Mouse (Mus musculus) heart, embryonic 12.5 days (tissue): ENCODE measurements around the gene Rara. TPM values are rescaled to one million over a fixed set of nuclear protein-coding genes. Genes with fewer than 3 reads are reported as not detected.
A peak's percentile ranks its signal among the peaks of the same experiment; 100 is the strongest.

ENCODE experiments used
- ATAC-seq: fragments of 200-750 bp; cut with Nextera tagmentation; 2 replicates; pipeline ENCODE4 v1.8.0; 2017; ENCODE audit warnings: moderate TSS enrichment, moderate library complexity; ENCODE audit not compliant: insufficient number of reproducible peaks, low FRiP score
- H3K27ac ChIP-seq: fragments of 300-500 bp; sonication (generic); 2 replicates; pipeline ENCODE4 v1.5.1; 2016; ENCODE audit warnings: mild to moderate bottlenecking, moderate library complexity; ENCODE audit not compliant: poor library complexity, severe bottlenecking
- H3K27me3 ChIP-seq: fragments of 300-500 bp; sonication (generic); replicated peaks from 2 replicates; pipeline ENCODE4 v1.6.1; 2016; ENCODE audit warnings: mild to moderate bottlenecking, moderate library complexity
- H3K36me3 ChIP-seq: fragments of 300-500 bp; sonication (generic); 2 replicates; pipeline ENCODE4 v1.6.1; 2016; ENCODE audit warnings: mild to moderate bottlenecking, moderate library complexity
- H3K4me1 ChIP-seq: fragments of 300-500 bp; sonication (generic); replicated peaks from 2 replicates; pipeline ENCODE4 v1.6.1; 2016; ENCODE audit warnings: mild to moderate bottlenecking
- H3K4me2 ChIP-seq: fragments of 300-500 bp; sonication (generic); 2 replicates; pipeline ENCODE4 v1.6.1; 2016; ENCODE audit warnings: mild to moderate bottlenecking, moderate library complexity
- H3K4me3 ChIP-seq: fragments of 300-500 bp; sonication (generic); 2 replicates; pipeline ENCODE4 v1.5.1; 2016; ENCODE audit warnings: mild to moderate bottlenecking
- H3K9ac ChIP-seq: fragments of 300-500 bp; sonication (generic); 2 replicates; pipeline ENCODE4 v1.6.1; 2016; ENCODE audit warnings: mild to moderate bottlenecking, moderate library complexity
- H3K9me3 ChIP-seq: fragments of 300-500 bp; sonication (generic); replicated peaks from 2 replicates; pipeline ENCODE4 v1.6.1; 2016; ENCODE audit warnings: mild to moderate bottlenecking, moderate library complexity
- WGBS: fragments of 180-500 bp; shearing (Covaris S2); methylation state at CpG from one replicate; pipeline ENCODE4 v1.1.7; 2016; 5-methylcytosine and 5-hydroxymethylcytosine counted together
- polyA plus RNA-seq: library from polyadenylated mRNA; unstranded; fragments of >200 nt; fragmentation: Nextera tagmentation; extraction: Ambion mirVana; gene quantifications from 2 replicates; pipeline ENCODE4 v1.2.1, GENCODE M21; 2016

Gene Rara
- 33.8 and 35.1 TPM in 2 replicates for polyA plus RNA-seq

- peak within 1 kb of the TSS; percentile 87 for H3K4me2 ChIP-seq
- WGBS = 6% methylated on average over 21 of the region's 21 CpGs
- H3K36me3 ChIP-seq = no peaks in the 10 kb centered on the region
- no peak for ATAC-seq
- peak within 1 kb of the TSS; percentile 74 for H3K4me3 ChIP-seq
- peak within 1 kb of the TSS; percentile 91 for H3K9ac ChIP-seq
- H3K9me3 ChIP-seq = no peaks in the 10 kb centered on the region
- H3K27me3 ChIP-seq = no peaks in the 10 kb centered on the region
- H3K4me1 ChIP-seq = peaks cover 91% of the 10 kb centered on the region
- peak within 1 kb of the TSS; percentile 99 for H3K27ac ChIP-seq
Observed at GRCm38 (mm10) chr11:98927438-98928076, at the start of gene Rara. Gene Rara (plus strand): TSS chr11:98927818.

DNA sequence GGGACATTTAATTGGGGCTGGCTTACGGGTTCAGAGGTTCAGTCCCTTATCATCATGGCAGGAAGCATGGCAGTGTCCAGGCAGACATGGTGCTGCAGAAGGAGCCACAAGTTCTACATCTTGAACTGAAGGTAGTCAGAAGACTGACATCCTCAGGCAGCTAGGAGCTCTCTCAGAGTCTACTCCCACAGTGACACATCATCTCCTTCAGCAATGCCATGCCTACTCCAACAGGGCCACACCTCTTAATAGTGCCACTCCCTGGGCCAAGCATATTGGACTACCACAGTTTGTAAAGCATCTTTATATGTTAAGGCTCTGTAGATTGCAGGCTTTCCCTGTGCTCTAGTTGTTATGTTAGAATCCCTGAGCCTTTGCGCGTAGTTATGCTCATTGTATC, 39.9 kb upstream of the Rara start:
- H3K4me3 ChIP-seq = no peak overlapping the region
- peaks cover 73% of the 10 kb centered on the region for H3K36me3 ChIP-seq
- H3K27ac ChIP-seq = no peak overlapping the region
- no peak overlapping the region for H3K4me2 ChIP-seq
- no peak for ATAC-seq
- WGBS = 90% methylated on average over 3 of the region's 3 CpGs
- H3K9me3 ChIP-seq = no peaks in the 10 kb centered on the region
- H3K4me1 ChIP-seq = peaks cover 9% of the 10 kb centered on the region
- H3K9ac ChIP-seq = no peak overlapping the region
- no peaks in the 10 kb centered on the region for H3K27me3 ChIP-seq

DNA sequence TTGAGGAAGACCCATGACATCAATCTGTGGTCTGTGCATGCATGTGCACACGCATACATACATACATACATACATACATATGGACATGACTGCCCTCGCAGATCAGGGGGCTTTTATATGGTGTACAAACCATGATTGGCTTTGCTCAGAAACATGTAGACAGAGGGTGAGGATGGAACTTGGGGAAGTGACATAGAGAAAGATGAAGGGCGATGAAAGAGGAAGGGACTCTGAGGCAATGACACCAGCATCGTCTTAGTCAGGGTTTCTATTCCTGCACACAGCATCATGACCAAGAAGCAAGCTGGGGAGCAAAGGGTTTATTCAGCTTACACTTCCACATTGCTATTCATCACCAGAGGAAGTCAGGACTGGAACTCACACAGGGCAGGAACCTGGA, 38.5 kb upstream of the Rara start:
- WGBS = 93% methylated on average over 4 of the region's 4 CpGs
- H3K9me3 ChIP-seq = no peaks in the 10 kb centered on the region; the same call in 1 of the 2 replicates
- ATAC-seq = no peak

DNA sequence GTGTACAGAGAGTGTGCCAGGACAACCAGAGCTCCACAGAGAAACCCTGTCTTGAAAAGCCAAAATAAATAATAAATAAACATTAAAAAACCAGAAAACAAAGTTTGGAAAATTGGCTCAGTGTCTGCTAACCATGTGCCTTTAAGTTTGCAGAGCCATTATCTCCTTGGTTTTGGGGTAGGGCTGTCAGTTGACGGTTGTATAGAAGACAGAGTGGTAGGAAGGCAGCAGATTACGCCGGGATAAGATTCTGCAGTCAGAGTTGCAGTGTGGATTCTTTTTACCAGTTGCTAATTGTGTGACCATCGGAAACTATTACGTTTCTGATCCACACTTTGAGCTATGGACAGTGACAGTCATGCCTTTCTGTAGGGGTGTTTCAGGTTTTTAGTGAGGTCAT, 37.6 kb upstream of the Rara start:
- Histone ChIP-seq H3K4me3 (no peak overlapping the region), H3K27me3 (no peaks in the 10 kb centered on the region), H3K9ac (no peak overlapping the region), H3K9me3 (no peaks in the 10 kb centered on the region; the same call in 1 of the 2 replicates), H3K4me1 (peaks cover 9% of the 10 kb centered on the region), H3K36me3 (peaks cover 87% of the 10 kb centered on the region), H3K4me2 (no peak overlapping the region), H3K27ac (no peak overlapping the region)
- WGBS = 73% methylated on average over 5 of the region's 5 CpGs
- no peak for ATAC-seq

More for the DNA sequence above, 38.5 kb upstream of the Rara start:
- H3K27me3 ChIP-seq = no peaks in the 10 kb centered on the region
- H3K4me3 ChIP-seq = no peak overlapping the region
- no peak overlapping the region for H3K9ac ChIP-seq
- H3K27ac ChIP-seq = no peak overlapping the region
- H3K4me2 ChIP-seq = no peak overlapping the region
- H3K4me1 ChIP-seq = peaks cover 9% of the 10 kb centered on the region
- peaks cover 87% of the 10 kb centered on the region for H3K36me3 ChIP-seq

DNA sequence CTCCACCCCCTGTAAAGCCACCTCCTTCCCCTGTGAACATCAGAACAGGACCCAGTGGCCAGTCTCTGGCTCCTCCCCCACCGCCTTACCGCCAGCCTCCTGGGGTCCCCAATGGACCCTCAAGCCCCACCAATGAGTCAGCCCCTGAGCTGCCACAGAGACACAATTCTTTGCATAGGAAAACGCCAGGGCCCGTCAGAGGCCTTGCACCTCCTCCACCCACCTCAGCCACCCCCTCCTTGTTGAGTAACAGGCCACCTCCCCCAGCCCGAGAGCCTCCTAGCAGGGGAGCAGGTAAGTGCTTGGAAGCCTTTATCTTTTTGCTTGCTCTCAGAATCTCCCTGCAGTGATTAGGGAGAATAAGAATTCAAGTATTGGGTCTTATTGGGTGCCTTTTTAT, 35.2 kb upstream of the Rara start:
- WGBS = 63% methylated on average over 5 of the region's 5 CpGs
- Histone ChIP-seq H3K4me3 (no peak overlapping the region; the same call in 1 of the 2 replicates), H3K4me2 (no peak overlapping the region), H3K36me3 (peaks cover 89% of the 10 kb centered on the region), H3K9me3 (no peaks in the 10 kb centered on the region; the same call in 1 of the 2 replicates), H3K9ac (no peak overlapping the region), H3K27ac (no peak overlapping the region), H3K4me1 (peaks cover 9% of the 10 kb centered on the region), H3K27me3 (no peaks in the 10 kb centered on the region)
- ATAC-seq = no peak

DNA sequence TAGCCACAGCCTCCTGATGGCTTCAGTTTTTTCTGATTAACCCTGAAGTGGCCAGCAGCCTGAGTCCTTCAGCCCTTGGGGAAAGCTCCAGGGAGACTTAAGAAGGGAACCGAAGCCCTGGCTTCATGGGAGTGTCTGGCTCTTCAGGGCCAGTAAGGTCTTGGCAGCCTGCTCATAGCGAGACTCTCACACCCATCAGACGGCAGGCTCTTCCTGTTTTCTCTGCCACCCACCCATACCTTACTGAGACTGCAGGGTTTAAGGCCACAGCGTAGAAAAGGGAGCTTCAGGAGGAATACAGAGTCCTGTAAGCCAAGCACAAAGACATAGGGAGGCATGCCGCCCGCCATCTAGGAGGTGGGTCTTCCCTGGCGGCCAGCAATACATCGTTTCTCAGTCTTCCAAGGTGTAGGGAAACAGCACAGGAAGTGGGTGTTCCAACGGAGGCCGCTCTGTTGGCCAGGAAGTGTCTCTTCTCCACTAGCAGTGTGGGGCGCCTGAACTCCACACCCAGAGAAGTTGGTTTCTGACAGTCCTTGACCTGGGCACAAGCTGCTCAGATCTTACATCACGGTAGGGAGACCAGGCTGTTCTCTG, 27.0 kb upstream of the Rara start:
- Histone ChIP-seq H3K27ac (0 out of 2 replicates have a peak overlapping the region, but pooled peaks have one; percentile 13), H3K27me3 (no peaks in the 10 kb centered on the region), H3K36me3 (peaks cover 57% of the 10 kb centered on the region), H3K4me1 (peaks cover 51% of the 10 kb centered on the region), H3K9me3 (no peaks in the 10 kb centered on the region), H3K9ac (0 out of 2 replicates have a peak overlapping the region, but pooled peaks have one; percentile 7), H3K4me3 (no peak overlapping the region), H3K4me2 (no peak overlapping the region; the same call in 1 of the 2 replicates)
- WGBS = 69% methylated on average over 12 of the region's 12 CpGs
- ATAC-seq = no peak

DNA sequence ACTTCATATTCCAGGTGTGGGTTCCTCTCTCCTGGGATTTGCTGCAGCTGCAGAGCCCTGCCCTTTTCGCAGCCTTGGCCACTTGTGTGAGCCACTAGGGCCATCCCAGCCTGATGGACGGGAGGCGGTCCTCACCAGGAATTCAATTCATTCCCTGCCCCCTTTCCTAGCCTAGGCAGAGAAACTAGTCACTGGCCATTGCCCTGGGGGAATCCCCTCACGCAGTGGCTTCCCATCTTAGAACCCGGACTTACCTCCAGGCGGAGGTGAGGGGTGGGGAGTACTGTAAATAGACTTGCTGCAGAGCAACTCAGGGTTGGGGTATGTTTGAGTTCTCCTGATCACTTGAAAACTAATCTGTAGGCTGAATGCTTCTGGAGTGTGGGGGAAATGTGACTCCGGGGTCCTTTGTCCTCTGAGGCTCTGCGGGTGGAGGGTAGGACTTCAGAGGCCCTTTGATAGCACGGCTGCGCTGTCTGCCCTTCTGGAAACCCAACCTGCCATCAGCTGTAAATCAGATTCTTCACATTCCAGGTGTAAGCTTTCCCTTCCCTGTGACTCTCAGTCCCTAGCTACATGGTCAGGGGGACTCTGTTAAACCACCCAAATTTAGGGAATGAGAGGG, 24.9 kb upstream of the Rara start:
- peaks cover 55% of the 10 kb centered on the region for H3K4me1 ChIP-seq
- peak overlapping the region; percentile 28 for H3K9ac ChIP-seq
- WGBS = 12% methylated on average over 10 of the region's 10 CpGs
- H3K36me3 ChIP-seq = peaks cover 40% of the 10 kb centered on the region
- H3K4me3 ChIP-seq = peak overlapping the region; percentile 14; the same call in 1 of the 2 replicates
- H3K27me3 ChIP-seq = no peaks in the 10 kb centered on the region
- ATAC-seq = no peak; the same call in 1 of the 2 replicates
- H3K9me3 ChIP-seq = no peaks in the 10 kb centered on the region
- peak overlapping the region; percentile 92 for H3K27ac ChIP-seq
- peak overlapping the region; percentile 55 for H3K4me2 ChIP-seq

GRCm38 (mm10) chr11:98904577-98904976, 23.0 kb upstream of the Rara start:
- H3K9ac ChIP-seq = no peak overlapping the region
- H3K4me3 ChIP-seq = no peak overlapping the region
- H3K4me1 ChIP-seq = peaks cover 71% of the 10 kb centered on the region
- no peak for ATAC-seq
- H3K4me2 ChIP-seq = no peak overlapping the region; the same call in 1 of the 2 replicates
- no peaks in the 10 kb centered on the region for H3K9me3 ChIP-seq
- WGBS = 40% methylated on average over 2 of the region's 2 CpGs
- peaks cover 25% of the 10 kb centered on the region for H3K36me3 ChIP-seq
- peak overlapping the region; percentile 92 for H3K27ac ChIP-seq
- H3K27me3 ChIP-seq = no peaks in the 10 kb centered on the region

DNA sequence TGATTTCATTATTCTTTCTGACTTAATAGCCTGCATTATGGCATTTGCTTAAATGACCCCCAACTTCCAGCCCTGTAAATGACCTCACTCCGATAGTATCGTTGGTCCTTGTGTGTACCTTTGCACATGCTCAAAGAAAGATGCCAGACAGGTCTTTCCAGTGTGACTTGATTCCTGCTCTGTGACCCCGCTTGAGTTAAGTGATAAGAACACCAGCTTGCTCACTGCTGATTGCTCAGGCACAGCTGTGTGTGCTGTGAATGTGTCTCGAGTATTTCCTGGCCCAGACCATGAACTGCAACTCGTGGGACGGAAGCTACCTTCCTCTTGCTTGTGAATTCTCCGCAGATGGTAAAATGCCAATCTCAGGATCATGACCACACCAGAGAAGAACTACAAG, 22.6 kb upstream of the Rara start:
- no peak overlapping the region for H3K9ac ChIP-seq
- peaks cover 71% of the 10 kb centered on the region for H3K4me1 ChIP-seq
- 33% methylated on average over 7 of the region's 7 CpGs for WGBS
- H3K27me3 ChIP-seq = no peaks in the 10 kb centered on the region
- H3K4me3 ChIP-seq = no peak overlapping the region
- H3K36me3 ChIP-seq = peaks cover 20% of the 10 kb centered on the region
- no peak overlapping the region for H3K4me2 ChIP-seq
- ATAC-seq = no peak
- peak overlapping the region; percentile 43; the same call in 1 of the 2 replicates for H3K27ac ChIP-seq
- no peaks in the 10 kb centered on the region for H3K9me3 ChIP-seq

GRCm38 (mm10) chr11:98905583-98905982, 22.0 kb upstream of the Rara start:
- 55% methylated on average over 4 of the region's 4 CpGs for WGBS
- peaks cover 20% of the 10 kb centered on the region for H3K36me3 ChIP-seq
- no peak overlapping the region for H3K4me2 ChIP-seq
- ATAC-seq = no peak
- H3K27me3 ChIP-seq = no peaks in the 10 kb centered on the region
- H3K4me1 ChIP-seq = peaks cover 70% of the 10 kb centered on the region
- no peak overlapping the region for H3K9ac ChIP-seq
- no peaks in the 10 kb centered on the region for H3K9me3 ChIP-seq
- peak overlapping the region; percentile 43; the same call in 1 of the 2 replicates for H3K27ac ChIP-seq
- H3K4me3 ChIP-seq = no peak overlapping the region

GRCm38 (mm10) chr11:98907063-98907436, 20.6 kb upstream of the Rara start:
- Histone ChIP-seq H3K27me3 (no peaks in the 10 kb centered on the region), H3K4me1 (peaks cover 65% of the 10 kb centered on the region), H3K36me3 (peaks cover 28% of the 10 kb centered on the region), H3K9ac (no peak overlapping the region; the same call in 1 of the 2 replicates), H3K9me3 (no peaks in the 10 kb centered on the region), H3K27ac (no peak overlapping the region), H3K4me2 (peak overlapping the region; percentile 99), H3K4me3 (peak overlapping the region; percentile 75)
- WGBS = 56% methylated on average over 5 of the region's 5 CpGs
- ATAC-seq = no peak
